Mouse (Mus musculus) hindbrain, embryonic 12.5 days (tissue): ENCODE data around the gene Glb1l. TPM values are rescaled to one million over a fixed set of nuclear protein-coding genes. Genes with fewer than 3 reads are reported as not detected.
"Not testable (repeated sequence)": the region's sequence is repeated elsewhere in the genome, so short reads cannot be mapped to it uniquely, and the experiment has no call there.

Source experiments
- ATAC-seq: fragments of 200-750 bp; cut with Nextera tagmentation; 2 replicates; pipeline ENCODE4 v1.8.0; 2017; ENCODE audit warnings: moderate TSS enrichment; ENCODE audit not compliant: low FRiP score
- H3K27ac ChIP-seq: fragments of 300-500 bp; sonication (generic); 2 replicates; pipeline ENCODE4 v1.5.1; 2016; ENCODE audit warnings: mild to moderate bottlenecking
- H3K27me3 ChIP-seq: fragments of 300-500 bp; sonication (generic); 2 replicates; pipeline ENCODE4 v1.6.1; 2016; ENCODE audit warnings: mild to moderate bottlenecking
- H3K36me3 ChIP-seq: fragments of 300-500 bp; sonication (generic); 2 replicates; pipeline ENCODE4 v1.6.1; 2016; ENCODE audit warnings: mild to moderate bottlenecking
- H3K4me1 ChIP-seq: fragments of 300-500 bp; sonication (generic); 2 replicates; pipeline ENCODE4 v1.6.1; 2016
- H3K4me2 ChIP-seq: fragments of 300-500 bp; sonication (generic); replicated peaks from 2 replicates; pipeline ENCODE4 v1.6.1; 2016; ENCODE audit warnings: mild to moderate bottlenecking
- H3K4me3 ChIP-seq: fragments of 300-500 bp; sonication (generic); 2 replicates; pipeline ENCODE4 v1.5.1; 2016; ENCODE audit warnings: mild to moderate bottlenecking
- H3K9ac ChIP-seq: fragments of 300-500 bp; sonication (generic); 2 replicates; pipeline ENCODE4 v1.6.1; 2016; ENCODE audit warnings: mild to moderate bottlenecking, moderate library complexity
- H3K9me3 ChIP-seq: fragments of 300-500 bp; sonication (generic); replicated peaks from 2 replicates; pipeline ENCODE4 v1.6.1; 2016; ENCODE audit warnings: mild to moderate bottlenecking
- WGBS: fragments of 180-500 bp; shearing (Covaris S2); methylation state at CpG from one replicate; pipeline ENCODE4 v1.1.7; 2016; 5-methylcytosine and 5-hydroxymethylcytosine counted together
- polyA plus RNA-seq: library from polyadenylated mRNA; unstranded; fragments of >200 nt; fragmentation: Nextera tagmentation; extraction: Ambion mirVana; gene quantifications from 2 replicates; pipeline ENCODE4 v1.2.1, GENCODE M21; 2016

The Glb1l gene
- polyA plus RNA-seq, 1 experiment from 2014 or later: 21.2 TPM

DNA sequence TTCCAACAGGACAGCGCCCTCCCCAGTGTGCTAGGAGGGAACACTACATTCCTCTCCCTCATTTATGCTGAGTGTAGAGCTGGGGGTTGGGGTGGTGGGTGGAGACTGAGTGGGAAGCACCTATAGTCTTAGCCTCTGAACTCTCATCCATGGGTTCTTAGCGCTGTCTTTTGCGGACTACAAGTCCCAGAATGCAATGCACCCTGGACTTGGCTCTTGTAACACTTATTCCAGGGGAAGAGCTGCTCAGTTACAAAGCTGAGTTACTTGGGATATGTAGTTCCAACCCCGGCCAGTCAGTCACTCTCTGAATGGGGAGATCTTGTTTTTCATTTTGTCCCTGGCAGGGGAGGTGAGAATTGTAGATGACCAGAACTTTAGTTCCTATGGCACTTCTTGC lies 34.2 kb upstream of the Glb1l start:
- no peak overlapping the region for H3K27ac ChIP-seq
- peaks cover 11% of the 10 kb centered on the region for H3K4me1 ChIP-seq
- 13% methylated on average over 4 of the region's 4 CpGs for WGBS
- no peak overlapping the region for H3K9ac ChIP-seq
- H3K9me3 ChIP-seq: no peaks in the 10 kb centered on the region
- peaks cover 31% of the 10 kb centered on the region for H3K36me3 ChIP-seq
- H3K4me2 ChIP-seq: no peak overlapping the region
- ATAC-seq: peak; percentile 47; the same call in 1 of the 2 replicates
- no peak overlapping the region for H3K4me3 ChIP-seq
- no peaks in the 10 kb centered on the region for H3K27me3 ChIP-seq

DNA sequence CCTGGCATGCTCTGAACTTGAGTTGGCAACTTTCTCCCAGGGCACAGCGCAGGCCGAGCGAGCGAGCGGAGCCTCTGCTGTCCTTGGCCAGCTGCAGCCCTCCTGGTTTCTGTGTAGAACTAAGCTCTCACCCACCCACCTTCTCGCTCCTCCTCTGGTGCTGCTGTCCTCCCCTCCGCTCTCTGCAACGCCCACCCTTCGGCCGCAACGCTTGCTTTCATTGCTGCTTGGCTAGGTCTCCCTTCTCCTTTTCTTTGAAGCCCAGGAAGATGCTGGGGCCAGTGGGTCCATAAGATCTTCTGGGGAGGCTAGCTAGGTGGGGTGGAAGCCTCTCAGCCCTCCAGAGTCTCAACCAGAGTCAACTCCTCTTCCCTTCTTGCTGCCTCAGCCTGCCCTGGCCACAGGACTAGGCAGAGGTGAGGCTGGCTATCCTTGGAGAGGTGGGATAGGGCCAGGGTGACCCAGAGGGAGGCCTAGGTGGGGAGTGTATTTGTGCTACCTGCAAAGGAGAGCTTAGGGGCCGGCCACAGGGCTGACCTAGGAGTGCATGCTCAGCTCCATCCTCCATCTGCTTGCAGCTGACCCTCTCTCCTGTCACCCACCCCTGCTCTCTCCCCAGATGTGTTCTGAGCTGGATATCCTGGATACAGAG lies 33.7 kb upstream of the Glb1l start:
- Histone ChIP-seq H3K4me3 (no peak overlapping the region), H3K36me3 (peaks cover 36% of the 10 kb centered on the region), H3K27me3 (no peaks in the 10 kb centered on the region), H3K27ac (no peak overlapping the region), H3K4me2 (no peak overlapping the region), H3K4me1 (peaks cover 11% of the 10 kb centered on the region), H3K9ac (no peak overlapping the region), H3K9me3 (no peaks in the 10 kb centered on the region)
- 87% methylated on average over 12 of the region's 12 CpGs for WGBS
- no peak for ATAC-seq

- Histone ChIP-seq H3K27ac (no peak overlapping the region), H3K4me2 (no peak overlapping the region), H3K36me3 (peaks cover 40% of the 10 kb centered on the region), H3K4me3 (no peak overlapping the region), H3K9me3 (no peaks in the 10 kb centered on the region), H3K4me1 (peaks cover 11% of the 10 kb centered on the region), H3K27me3 (no peaks in the 10 kb centered on the region), H3K9ac (no peak overlapping the region)
- no peak for ATAC-seq
- WGBS: 93% methylated on average over 14 of the region's 14 CpGs
Measured at GRCm38 (mm10) chr1:75243411-75243810, 32.8 kb upstream of the Glb1l start.

DNA sequence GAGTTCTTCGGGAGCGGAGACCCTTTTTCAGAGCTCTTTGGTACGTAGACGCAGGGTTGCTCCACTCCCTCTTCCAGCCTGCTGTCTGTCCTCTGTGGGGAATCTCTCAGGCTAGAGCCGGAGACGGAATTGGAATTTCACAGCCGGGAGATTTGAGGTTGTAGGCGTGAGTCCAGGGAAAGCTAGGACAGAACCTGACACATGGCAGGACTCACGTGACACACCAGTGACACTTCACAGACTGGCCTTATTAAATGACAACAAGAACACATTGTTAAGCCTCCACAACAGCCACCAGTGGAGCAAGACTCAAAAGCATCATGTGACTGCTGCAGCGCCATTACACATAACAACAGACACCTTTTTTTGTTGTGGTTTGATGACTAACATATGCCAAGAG lies 29.0 kb upstream of the Glb1l start:
- Histone ChIP-seq H3K4me1 (peaks cover 19% of the 10 kb centered on the region), H3K9me3 (no peaks in the 10 kb centered on the region), H3K36me3 (peaks cover 40% of the 10 kb centered on the region), H3K4me2 (no peak overlapping the region), H3K27ac (no peak overlapping the region), H3K4me3 (no peak overlapping the region), H3K27me3 (no peaks in the 10 kb centered on the region), H3K9ac (no peak overlapping the region)
- ATAC-seq: no peak
- WGBS: 86% methylated on average over 10 of the region's 10 CpGs

GRCm38 (mm10) chr1:75236117-75237050 lies 25.8 kb upstream of the Glb1l start, which contains the start of gene Dnajb2:
Gene Dnajb2, plus strand, starts transcription at chr1:75236406.
- H3K36me3 ChIP-seq: peaks cover 21% of the 10 kb centered on the region; the same call in 1 of the 2 replicates
- peaks cover 21% of the 10 kb centered on the region for H3K4me1 ChIP-seq
- no peaks in the 10 kb centered on the region for H3K9me3 ChIP-seq
- peak within 1 kb of the TSS; percentile 85 for H3K27ac ChIP-seq
- peak within 1 kb of the TSS; percentile 92 for H3K4me2 ChIP-seq
- H3K27me3 ChIP-seq: peaks cover 5% of the 10 kb centered on the region
- WGBS: 1% methylated on average over 64 of the region's 64 CpGs
- peak within 1 kb of the TSS; percentile 54 for H3K4me3 ChIP-seq
- peak; percentile 83 for ATAC-seq
- H3K9ac ChIP-seq: peak within 1 kb of the TSS; percentile 86

DNA sequence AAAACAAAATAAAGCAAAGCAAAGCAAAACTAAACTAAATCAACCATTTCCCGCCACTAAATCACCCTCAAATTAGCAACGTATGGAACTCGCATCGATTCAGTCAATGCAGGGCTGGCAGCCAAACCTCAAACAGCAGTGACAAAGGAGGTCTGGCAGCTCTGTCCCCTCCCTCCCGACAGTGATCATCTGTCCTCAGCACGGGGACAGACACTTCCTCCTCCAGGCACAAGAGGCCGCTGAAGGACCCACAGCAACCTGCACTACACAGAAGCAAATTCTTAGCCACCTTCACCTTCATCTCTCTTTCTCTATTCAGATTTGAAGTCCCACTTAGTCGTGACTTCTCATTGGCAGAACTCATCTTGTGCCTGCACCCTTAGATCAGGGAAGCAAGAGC lies 24.0 kb upstream of the Glb1l start:
- H3K27ac ChIP-seq: no peak overlapping the region
- under 1% methylated on average over 8 of the region's 8 CpGs for WGBS
- no peak overlapping the region for H3K4me3 ChIP-seq
- peak; percentile 72 for ATAC-seq
- H3K9ac ChIP-seq: no peak overlapping the region
- H3K4me2 ChIP-seq: no peak overlapping the region
- H3K36me3 ChIP-seq: peaks cover 7% of the 10 kb centered on the region; the same call in 1 of the 2 replicates
- peaks cover 8% of the 10 kb centered on the region for H3K27me3 ChIP-seq
- no peaks in the 10 kb centered on the region for H3K9me3 ChIP-seq
- peaks cover 21% of the 10 kb centered on the region for H3K4me1 ChIP-seq

- WGBS: 70% methylated on average over 4 of the region's 4 CpGs
- not testable (repeated sequence) for H3K4me3 ChIP-seq, H3K36me3 ChIP-seq, H3K9me3 ChIP-seq, H3K4me2 ChIP-seq, ATAC-seq, H3K27me3 ChIP-seq, H3K9ac ChIP-seq, H3K27ac ChIP-seq
- peaks cover 20% of the 10 kb centered on the region for H3K4me1 ChIP-seq
Measured at GRCm38 (mm10) chr1:75232489-75232888, 21.9 kb upstream of the Glb1l start.

GRCm38 (mm10) chr1:75231664-75232152 lies 21.1 kb upstream of the Glb1l start, which contains the start of gene A630095N17Rik:
Gene A630095N17Rik, minus strand, starts transcription at chr1:75232102.
- H3K4me1 ChIP-seq: peaks cover 12% of the 10 kb centered on the region; the same call in 1 of the 2 replicates
- no peaks in the 10 kb centered on the region for H3K9me3 ChIP-seq
- no peak within 1 kb of the TSS for H3K9ac ChIP-seq
- H3K4me3 ChIP-seq: no peak within 1 kb of the TSS
- 72% methylated on average over 5 of the region's 5 CpGs for WGBS
- no peak within 1 kb of the TSS for H3K4me2 ChIP-seq
- H3K36me3 ChIP-seq: no peaks in the 10 kb centered on the region
- no peak within 1 kb of the TSS for H3K27ac ChIP-seq
- H3K27me3 ChIP-seq: peaks cover 8% of the 10 kb centered on the region
- ATAC-seq: no peak

DNA sequence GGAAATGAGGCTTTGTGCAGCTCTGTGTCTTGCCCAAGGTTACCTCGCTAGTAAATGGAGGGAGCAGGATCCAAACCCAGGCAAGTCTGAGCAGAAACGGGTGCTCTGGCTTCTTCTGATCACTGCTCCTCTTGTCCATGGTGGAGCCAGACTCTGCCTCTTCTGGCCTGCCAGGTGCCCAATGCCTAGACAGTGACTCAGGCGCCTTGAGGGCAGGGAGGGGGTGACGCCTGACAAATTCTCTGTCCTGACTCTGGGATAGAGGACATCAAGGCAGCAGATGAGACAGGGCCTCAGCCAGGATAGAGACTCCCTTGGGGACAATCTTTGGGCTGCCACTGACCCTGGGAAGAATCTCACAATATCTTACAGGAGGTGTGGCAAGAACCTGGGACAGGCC lies 20.6 kb upstream of the Glb1l start:
- H3K27me3 ChIP-seq: peaks cover 8% of the 10 kb centered on the region
- H3K9me3 ChIP-seq: no peaks in the 10 kb centered on the region
- H3K4me1 ChIP-seq: peaks cover 12% of the 10 kb centered on the region; the same call in 1 of the 2 replicates
- 77% methylated on average over 4 of the region's 4 CpGs for WGBS
- H3K36me3 ChIP-seq: no peaks in the 10 kb centered on the region
- H3K27ac ChIP-seq: no peak overlapping the region
- H3K9ac ChIP-seq: no peak overlapping the region
- no peak for ATAC-seq
- no peak overlapping the region for H3K4me3 ChIP-seq
- H3K4me2 ChIP-seq: no peak overlapping the region

GRCm38 (mm10) chr1:75230335-75230994 lies 19.9 kb upstream of the Glb1l start:
- H3K27me3 ChIP-seq: peaks cover 8% of the 10 kb centered on the region
- no peak overlapping the region for H3K27ac ChIP-seq
- H3K36me3 ChIP-seq: no peaks in the 10 kb centered on the region
- H3K9ac ChIP-seq: no peak overlapping the region
- H3K4me3 ChIP-seq: no peak overlapping the region
- H3K9me3 ChIP-seq: no peaks in the 10 kb centered on the region
- no peak for ATAC-seq
- peaks cover 7% of the 10 kb centered on the region; the same call in 1 of the 2 replicates for H3K4me1 ChIP-seq
- 75% methylated on average over 7 of the region's 7 CpGs for WGBS
- no peak overlapping the region for H3K4me2 ChIP-seq

DNA sequence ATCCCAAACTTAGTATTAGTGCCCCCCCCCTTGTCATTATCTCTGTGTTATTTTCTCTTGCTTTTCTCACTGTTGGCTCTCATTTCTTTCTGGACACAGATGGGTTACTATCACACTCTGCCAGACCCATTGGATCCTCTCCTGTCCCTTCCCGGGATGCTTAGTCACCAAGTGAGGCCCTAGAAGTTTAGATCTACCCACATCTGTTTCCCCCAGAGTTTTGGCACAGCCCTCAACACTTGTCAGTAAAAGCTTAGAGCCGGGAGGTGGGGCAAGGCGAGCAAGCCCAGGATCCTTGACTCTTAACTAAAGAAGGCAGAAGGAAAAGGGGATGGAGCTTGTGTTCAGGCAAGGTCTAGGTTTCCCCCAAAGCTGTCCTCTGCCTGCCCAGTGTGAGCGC lies 18.5 kb upstream of the Glb1l start:
- Histone ChIP-seq H3K36me3 (no peaks in the 10 kb centered on the region), H3K27ac (no peak overlapping the region), H3K9me3 (no peaks in the 10 kb centered on the region), H3K4me2 (no peak overlapping the region), H3K4me1 (no peaks in the 10 kb centered on the region), H3K4me3 (no peak overlapping the region), H3K9ac (no peak overlapping the region), H3K27me3 (peaks cover 8% of the 10 kb centered on the region)
- 79% methylated on average over 4 of the region's 4 CpGs for WGBS
- no peak for ATAC-seq

DNA sequence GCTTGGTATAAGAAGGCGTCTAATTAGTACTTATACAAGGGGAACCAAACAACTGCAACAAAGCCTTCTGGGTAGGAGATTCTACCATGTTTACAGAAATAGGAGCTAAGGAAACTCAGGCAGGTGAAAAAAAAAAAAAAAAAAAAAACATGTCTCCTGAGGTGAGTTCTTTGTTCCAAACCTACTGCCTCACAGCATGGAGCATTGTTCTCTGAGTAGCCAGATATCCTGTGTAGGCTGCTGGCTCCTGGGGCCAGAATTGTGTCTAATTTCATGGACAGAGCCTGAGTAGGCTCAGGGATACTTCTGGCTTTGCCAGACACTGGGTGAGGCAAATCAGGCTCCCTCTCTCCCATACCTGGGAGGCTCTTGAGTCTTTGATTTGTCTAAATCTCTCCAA lies 17.0 kb upstream of the Glb1l start:
- H3K4me2 ChIP-seq: no peak overlapping the region
- no peak overlapping the region for H3K9ac ChIP-seq
- ATAC-seq: no peak
- H3K27ac ChIP-seq: no peak overlapping the region
- no peak overlapping the region for H3K4me3 ChIP-seq
- H3K4me1 ChIP-seq: no peaks in the 10 kb centered on the region
- 77% methylated on average over 1 of the region's 1 CpGs for WGBS
- peaks cover 8% of the 10 kb centered on the region for H3K27me3 ChIP-seq
- H3K36me3 ChIP-seq: no peaks in the 10 kb centered on the region
- H3K9me3 ChIP-seq: no peaks in the 10 kb centered on the region
